In the genomic region with DNA sequence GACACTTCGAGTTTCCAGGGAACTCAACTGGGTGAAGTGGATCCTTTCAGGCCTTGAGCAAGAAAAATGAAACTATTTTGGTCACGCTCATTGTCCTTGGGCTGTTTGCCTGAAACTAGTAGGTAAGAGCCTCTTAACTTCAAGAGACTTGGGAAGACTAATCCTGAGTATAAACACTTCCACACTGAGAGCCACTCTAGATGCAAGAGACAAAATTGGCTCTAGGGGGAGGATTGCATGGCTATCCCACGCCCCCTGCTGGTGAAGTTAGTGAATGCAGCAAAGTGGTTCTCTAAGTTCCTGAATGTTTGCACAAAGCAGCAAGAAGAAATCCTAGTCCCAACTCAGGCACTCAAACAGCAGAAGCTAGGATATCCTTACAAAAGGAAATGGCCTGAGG, we compare ENCODE assay signal across 9 mouse cellular contexts. TPM values are rescaled to one million over a fixed set of nuclear protein-coding genes. Genes with fewer than 3 reads are reported as not detected.
DNase-seq lines count a peak whose midpoint lies in the region; ATAC-seq and TF ChIP-seq lines count a peak whose summit lies in the region.
"Had no signal": no experiment of that assay in that cellular context is flagged by ENCODE, and none has a peak within 500 bp of the region (broad histone marks: within the 10 kb centered on the region; RNA-seq: fewer than 3 reads in every experiment).

No protein-coding gene starts in this region.

- no peaks in the 10 kb centered on the region for H3K9me3 ChIP-seq in E14TG2a.4 (ENCODE audit: low read length)
- H3K9me3 ChIP-seq in embryonic facial prominence, embryonic 14.5 days (ENCODE audit: control insufficient read depth, low read length) = no peaks in the 10 kb centered on the region
- no peaks in the 10 kb centered on the region for H3K9me3 ChIP-seq in heart, embryonic 10.5 days
- H3K9me3 ChIP-seq in lung, embryonic 14.5 days (ENCODE audit: low read depth, low read length) = no peaks in the 10 kb centered on the region
- H3K9me3 ChIP-seq: liver, embryonic 15.5 days had no signal

- TF ChIP-seq CTCF in E14TG2a.4 (conservative IDR thresholded peaks at IDR 0.05; ENCODE audit: low read length) = peak; percentile 75
- TF ChIP-seq CTCF in lung, embryonic 14.5 days (IDR thresholded peaks at IDR 0.05; ENCODE audit: low read depth) = peak; percentile 87

- 39% methylated on average over 3 of the region's 3 CpGs for WGBS in embryonic facial prominence, embryonic 14.5 days
- WGBS in heart, embryonic 10.5 days = 27% methylated on average over 3 of the region's 3 CpGs
- 32% methylated on average over 3 of the region's 3 CpGs for WGBS in lung, embryonic 14.5 days

- H3K9ac ChIP-seq in embryonic facial prominence, embryonic 14.5 days (ENCODE audit: low read depth, low read length) = 0 out of 2 replicates have a peak overlapping the region, but pooled peaks have one; percentile 28
- no peak overlapping the region for H3K9ac ChIP-seq in lung, embryonic 14.5 days
- H3K9ac ChIP-seq: liver, embryonic 15.5 days had no signal

- DNase-seq in adrenal gland, postnatal 4 days (ENCODE audit: low spot score in 2 of 2) = peak; percentile 33 to 45
- peak; percentile 73 for DNase-seq in embryonic facial prominence, embryonic 14.5 days (ENCODE audit: low spot score)
- DNase-seq in heart, embryonic 10.5 days (ENCODE audit: low spot score) = peak; percentile 77
- DNase-seq in kidney, postnatal 4 days = peak; percentile 81 to 84
- peak; percentile 89 for DNase-seq in lung, embryonic 14.5 days
- peak; percentile 47 for DNase-seq in retina, postnatal 7 days (ENCODE audit: low read depth, low spot score)
- DNase-seq in urinary bladder, adult 2 months (ENCODE audit: low spot score) = peak; percentile 36

- H3K4me1 ChIP-seq in E14TG2a.4 (replicated peaks; ENCODE audit: low read depth, low read length) = no peaks in the 10 kb centered on the region
- no peaks in the 10 kb centered on the region for H3K4me1 ChIP-seq in embryonic facial prominence, embryonic 14.5 days (ENCODE audit: control insufficient read depth, insufficient read depth, low read length)
- no peaks in the 10 kb centered on the region for H3K4me1 ChIP-seq in heart, embryonic 10.5 days
- no peaks in the 10 kb centered on the region for H3K4me1 ChIP-seq in lung, embryonic 14.5 days (ENCODE audit: insufficient read depth)
- H3K4me1 ChIP-seq: liver, embryonic 15.5 days had no signal

- no peaks in the 10 kb centered on the region for H3K36me3 ChIP-seq in E14TG2a.4 (ENCODE audit: insufficient read depth, low read length)
- H3K36me3 ChIP-seq in embryonic facial prominence, embryonic 14.5 days (ENCODE audit: control insufficient read depth, insufficient read depth, low read length) = no peaks in the 10 kb centered on the region
- H3K36me3 ChIP-seq in heart, embryonic 10.5 days = no peaks in the 10 kb centered on the region
- no peaks in the 10 kb centered on the region for H3K36me3 ChIP-seq in lung, embryonic 14.5 days (ENCODE audit: insufficient read depth)
- H3K36me3 ChIP-seq: liver, embryonic 15.5 days had no signal

- no peak overlapping the region for H3K4me3 ChIP-seq in E14TG2a.4 (replicated peaks; ENCODE audit: low read length)
- no peak overlapping the region for H3K4me3 ChIP-seq in embryonic facial prominence, embryonic 14.5 days (ENCODE audit: low read depth, low read length)
- no peak overlapping the region for H3K4me3 ChIP-seq in heart, embryonic 10.5 days
- no peak overlapping the region for H3K4me3 ChIP-seq in lung, embryonic 14.5 days (ENCODE audit: low read depth, low read length)
- H3K4me3 ChIP-seq: liver, embryonic 15.5 days had no signal

- no peaks in the 10 kb centered on the region for H3K27me3 ChIP-seq in E14TG2a.4 (ENCODE audit: insufficient read depth, low read length)
- H3K27me3 ChIP-seq in embryonic facial prominence, embryonic 14.5 days (replicated peaks; ENCODE audit: control insufficient read depth, insufficient read depth, low read length) = no peaks in the 10 kb centered on the region
- H3K27me3 ChIP-seq in heart, embryonic 10.5 days (ENCODE audit: insufficient read depth, poor library complexity, severe bottlenecking) = no peaks in the 10 kb centered on the region
- no peaks in the 10 kb centered on the region for H3K27me3 ChIP-seq in lung, embryonic 14.5 days (ENCODE audit: insufficient read depth, low read length)
- H3K27me3 ChIP-seq: liver, embryonic 15.5 days had no signal

- H3K27ac ChIP-seq in embryonic facial prominence, embryonic 14.5 days (replicated peaks; ENCODE audit: low read depth, low read length) = no peak overlapping the region
- no peak overlapping the region for H3K27ac ChIP-seq in heart, embryonic 10.5 days
- H3K27ac ChIP-seq in lung, embryonic 14.5 days (ENCODE audit: low read depth) = no peak overlapping the region
- H3K27ac ChIP-seq: liver, embryonic 15.5 days had no signal

- H3K4me2 ChIP-seq in embryonic facial prominence, embryonic 14.5 days (ENCODE audit: low read depth, low read length) = no peak overlapping the region
- no peak overlapping the region for H3K4me2 ChIP-seq in lung, embryonic 14.5 days
- H3K4me2 ChIP-seq: liver, embryonic 15.5 days had no signal

- no peak for ATAC-seq in embryonic facial prominence, embryonic 14.5 days (ENCODE audit: low read depth)
- ATAC-seq in lung, embryonic 14.5 days (ENCODE audit: insufficient read depth) = peak; percentile 70

RNA-seq across cellular contexts. Expression of gene Rab33a, which starts 13.1 kb away (rescaled TPM):
- 10 to 100 TPM; 42.5 to 49.1 TPM for total RNA-seq in adrenal gland, postnatal 4 days (2021)
- polyA plus RNA-seq in embryonic facial prominence, embryonic 14.5 days (2014; fragmentation: Nextera tagmentation; extraction: Ambion mirVana) = 4.7 and 5.5 TPM in 2 replicates
- 7.8 and 8.0 TPM in 2 replicates for polyA plus RNA-seq in heart, embryonic 10.5 days (2016; fragmentation: Nextera tagmentation; extraction: Ambion mirVana)
- polyA plus RNA-seq in lung, embryonic 14.5 days (2014; fragmentation: Nextera tagmentation; extraction: Ambion mirVana) = 1.7 and 1.9 TPM in 2 replicates
- 0.85 and 0.91 TPM in 2 replicates for polyA plus RNA-seq in urinary bladder, adult 2 months (2012; rRNA removed)

RNA-seq across cellular contexts. Expression of gene Aifm1, which starts 18.8 kb away (rescaled TPM):
- total RNA-seq in adrenal gland, postnatal 4 days (2021) = 100 to 1,000 TPM; 126 to 147 TPM
- polyA plus RNA-seq in embryonic facial prominence, embryonic 14.5 days (2014; fragmentation: Nextera tagmentation; extraction: Ambion mirVana) = 57.4 and 63.5 TPM in 2 replicates
- polyA plus RNA-seq in heart, embryonic 10.5 days (2016; fragmentation: Nextera tagmentation; extraction: Ambion mirVana) = 108 and 118 TPM in 2 replicates
- polyA plus RNA-seq in lung, embryonic 14.5 days (2014; fragmentation: Nextera tagmentation; extraction: Ambion mirVana) = 58.2 and 68.0 TPM in 2 replicates
- polyA plus RNA-seq in urinary bladder, adult 2 months (2012; rRNA removed) = 28.1 and 33.5 TPM in 2 replicates

Comparison
In these comparisons a context has a peak if more than half of its experiments do, and no peak if none do; other contexts are left out.
1. DNase-seq: peak in every context shown above with its lines; median percentile 89 in lung, embryonic 14.5 days; 82 in kidney, postnatal 4 days; 77 in heart, embryonic 10.5 days; 73 in embryonic facial prominence, embryonic 14.5 days; 47 in retina, postnatal 7 days; 39 in adrenal gland, postnatal 4 days; 36 in urinary bladder, adult 2 months.